Mouse (Mus musculus) olfactory bulb, adult 2 months (tissue): ENCODE data around the gene Gm2115.

Experiments
- CTCF ChIP-seq: fragments of 200-500 bp; IDR thresholded peaks from 2 replicates; pipeline ENCODE4 v1.5.1; 2012; ENCODE audit warnings: low read depth, mild to moderate bottlenecking, low read length, moderate library complexity; ENCODE audit not compliant: insufficient read depth
- POLR2A ChIP-seq: fragments of 200-500 bp; IDR thresholded peaks from 2 replicates; pipeline ENCODE4 v1.6.1; 2012; ENCODE audit warnings: mild to moderate bottlenecking, low read depth, low read length, moderate library complexity; ENCODE audit not compliant: insufficient read depth

DNA sequence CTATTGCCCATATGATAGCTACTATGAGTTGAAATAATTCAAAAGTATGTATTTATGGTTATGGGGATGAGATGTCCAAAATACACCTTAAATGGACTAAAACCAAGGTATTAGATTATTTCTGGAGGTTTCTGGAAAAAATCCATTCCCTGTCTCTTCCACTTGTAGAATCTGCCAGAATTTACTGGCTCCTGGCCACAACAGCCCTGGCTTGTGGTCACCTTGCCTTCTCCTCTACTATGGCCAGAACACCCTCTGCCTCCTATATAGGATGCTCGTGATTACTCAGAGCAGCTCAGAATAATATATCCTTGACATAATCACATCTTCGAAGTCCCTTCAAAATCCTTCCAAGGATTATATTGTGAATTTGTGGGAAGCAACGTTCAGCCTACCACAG lies 35.5 kb downstream of the Gm2115 start:
- no peak for TF ChIP-seq CTCF
- no peak for TF ChIP-seq POLR2A
